Mouse (Mus musculus) cerebellum, adult 2 months (tissue): ENCODE measurements around the gene Eef1akmt3. TPM values are rescaled to one million over a fixed set of nuclear protein-coding genes. Genes with fewer than 3 reads are reported as not detected.

Experiments
- DNase-seq, 2 experiments: peaks; one replicate each; pipeline ENCODE4 v3.0.0; 2021
- H3K27ac ChIP-seq: fragments of 200-500 bp; 2 replicates; pipeline ENCODE4 v1.5.1; 2012; ENCODE audit warnings: low read length, control low read depth, inconsistent platforms; ENCODE audit not compliant: insufficient read depth
- H3K27me3 ChIP-seq: fragments of 200-500 bp; 2 replicates; pipeline ENCODE4 v1.6.1; 2012; ENCODE audit warnings: inconsistent platforms, mild to moderate bottlenecking, low read length, moderate library complexity; ENCODE audit not compliant: control insufficient read depth, insufficient read depth
- H3K4me1 ChIP-seq: fragments of 200-500 bp; 2 replicates; pipeline ENCODE4 v1.6.1; 2011; ENCODE audit warnings: low read length; ENCODE audit not compliant: control insufficient read depth, insufficient read depth
- H3K4me3 ChIP-seq: fragments of 200-500 bp; replicated peaks from 2 replicates; pipeline ENCODE3; 2011; ENCODE audit warnings: mild to moderate bottlenecking, low read depth, low read length, control low read depth; ENCODE audit not compliant: insufficient read depth
- CTCF ChIP-seq: fragments of 200-500 bp; IDR thresholded peaks from 2 replicates; pipeline ENCODE4 v1.5.1; 2011; ENCODE audit warnings: low read depth, mild to moderate bottlenecking, control low read depth, low read length, moderate library complexity, borderline replicate concordance; ENCODE audit not compliant: insufficient read depth
- POLR2A ChIP-seq: fragments of 200-500 bp; IDR thresholded peaks from 2 replicates; pipeline ENCODE4 v1.6.1; 2011; ENCODE audit warnings: low read length, control low read depth, borderline replicate concordance; ENCODE audit not compliant: insufficient read depth
- WGBS: fragments of 180-500 bp; shearing (Covaris S2); methylation state at CpG from one replicate; pipeline ENCODE4 v1.1.7; 2018; 5-methylcytosine and 5-hydroxymethylcytosine counted together
- polyA plus RNA-seq: library from polyadenylated mRNA; depleted of rRNA; stranded (reverse); fragments of >200 nt; gene quantifications from 2 replicates; pipeline ENCODE4 v1.2.3, GENCODE M21; 2012

Gene Eef1akmt3
- polyA plus RNA-seq, 1 experiment = 0.13 TPM

GRCm38 (mm10) chr10:127017071-127017470, 24.2 kb downstream of the Eef1akmt3 start:
- WGBS = 14% methylated on average over 2 of the region's 2 CpGs
- no peaks in the 10 kb centered on the region for H3K27me3 ChIP-seq
- H3K27ac ChIP-seq = no peak overlapping the region
- TF ChIP-seq CTCF (no peak), POLR2A (no peak)
- no peaks in the 10 kb centered on the region for H3K4me1 ChIP-seq
- no peak for DNase-seq
- no peak overlapping the region for H3K4me3 ChIP-seq

- Histone ChIP-seq H3K4me3 (no peak overlapping the region), H3K27me3 (no peaks in the 10 kb centered on the region), H3K4me1 (no peaks in the 10 kb centered on the region), H3K27ac (no peak overlapping the region)
- TF ChIP-seq POLR2A = no peak
- TF ChIP-seq CTCF = no peak
- DNase-seq = no peak
- WGBS = 60% methylated on average over 5 of the region's 5 CpGs
Observed at GRCm38 (mm10) chr10:127016488-127016887, 24.8 kb downstream of the Eef1akmt3 start.

GRCm38 (mm10) chr10:127003806-127004205, 37.5 kb downstream of the Eef1akmt3 start:
- Histone ChIP-seq H3K4me1 (no peaks in the 10 kb centered on the region), H3K27me3 (no peaks in the 10 kb centered on the region), H3K4me3 (no peak overlapping the region), H3K27ac (no peak overlapping the region)
- no peak for DNase-seq
- no peak for TF ChIP-seq CTCF
- no peak for TF ChIP-seq POLR2A
- WGBS = 57% methylated on average over 7 of the region's 7 CpGs

- TF ChIP-seq POLR2A (no peak), CTCF (no peak)
- no peaks in the 10 kb centered on the region for H3K27me3 ChIP-seq
- no peaks in the 10 kb centered on the region for H3K4me1 ChIP-seq
- no peak overlapping the region for H3K4me3 ChIP-seq
- WGBS = 86% methylated on average over 8 of the region's 8 CpGs
- H3K27ac ChIP-seq = no peak overlapping the region
- DNase-seq = no peak
Observed at GRCm38 (mm10) chr10:127003334-127003733, 38.0 kb downstream of the Eef1akmt3 start.

GRCm38 (mm10) chr10:127002765-127003164, 38.5 kb downstream of the Eef1akmt3 start:
- Histone ChIP-seq H3K27ac (no peak overlapping the region), H3K27me3 (no peaks in the 10 kb centered on the region), H3K4me3 (no peak overlapping the region), H3K4me1 (peaks cover 3% of the 10 kb centered on the region; the same call in 1 of the 2 replicates)
- 91% methylated on average over 5 of the region's 5 CpGs for WGBS
- no peak for DNase-seq
- TF ChIP-seq CTCF = no peak
- TF ChIP-seq POLR2A = no peak

- no peak for DNase-seq
- peaks cover 3% of the 10 kb centered on the region; the same call in 1 of the 2 replicates for H3K4me1 ChIP-seq
- no peaks in the 10 kb centered on the region for H3K27me3 ChIP-seq
- no peak overlapping the region for H3K27ac ChIP-seq
- 72% methylated on average over 1 of the region's 1 CpGs for WGBS
- no peak overlapping the region for H3K4me3 ChIP-seq
- no peak for TF ChIP-seq POLR2A
- TF ChIP-seq CTCF = no peak
Observed at GRCm38 (mm10) chr10:127002056-127002455, 39.3 kb downstream of the Eef1akmt3 start.

- Histone ChIP-seq H3K27ac (no peak overlapping the region), H3K4me3 (no peak overlapping the region), H3K27me3 (no peaks in the 10 kb centered on the region), H3K4me1 (peaks cover 3% of the 10 kb centered on the region; the same call in 1 of the 2 replicates)
- DNase-seq = no peak
- no peak for TF ChIP-seq POLR2A
- TF ChIP-seq CTCF = no peak
- WGBS = 82% methylated on average over 9 of the region's 9 CpGs
Observed at GRCm38 (mm10) chr10:127001297-127001696, 40.0 kb downstream of the Eef1akmt3 start.

- no peak within 1 kb of the TSS for H3K27ac ChIP-seq
- no peaks in the 10 kb centered on the region for H3K27me3 ChIP-seq
- H3K4me1 ChIP-seq = peaks cover 5% of the 10 kb centered on the region; the same call in 1 of the 2 replicates
- TF ChIP-seq POLR2A = no peak
- TF ChIP-seq CTCF = no peak
- H3K4me3 ChIP-seq = no peak within 1 kb of the TSS
- WGBS = 77% methylated on average over 5 of the region's 5 CpGs
- DNase-seq = no peak
Observed at GRCm38 (mm10) chr10:127000529-127000928, 40.8 kb downstream of the Eef1akmt3 start, which contains the start of gene Avil. Avil (plus strand) TSS chr10:127000709.
